Mouse (Mus musculus): ENCODE data around the gene B4galt4.
"Not testable (repeated sequence)": the region's sequence is repeated elsewhere in the genome, so short reads cannot be mapped to it uniquely, and the experiment has no call there.

The B4galt4 gene

GRCm38 (mm10) chr16:38772906-38773496 lies 30.9 kb downstream of the B4galt4 start:
- no peak for DNase-seq

GRCm38 (mm10) chr16:38774964-38775746 lies 33.1 kb downstream of the B4galt4 start:
- DNase-seq: no peak

- DNase-seq: no peak
These were observed 34.3 kb downstream of the B4galt4 start for GRCm38 (mm10) chr16:38776342-38776741.

- DNase-seq: no peak
These were observed 39.0 kb downstream of the B4galt4 start for GRCm38 (mm10) chr16:38780960-38781572.

GRCm38 (mm10) chr16:38781946-38782345 lies 39.9 kb downstream of the B4galt4 start:
- no peak for DNase-seq

- DNase-seq: no peak
These were observed 40.5 kb downstream of the B4galt4 start for GRCm38 (mm10) chr16:38782524-38783067.

GRCm38 (mm10) chr16:38785301-38785700 lies 43.2 kb downstream of the B4galt4 start:
- no peak for DNase-seq

- DNase-seq: no peak
These were observed 47.0 kb downstream of the B4galt4 start for GRCm38 (mm10) chr16:38789016-38789415.

GRCm38 (mm10) chr16:38789966-38790365 lies 47.9 kb downstream of the B4galt4 start:
- no peak for DNase-seq

- no peak for DNase-seq
These were observed 51.1 kb downstream of the B4galt4 start for GRCm38 (mm10) chr16:38793120-38793519.

- no peak for DNase-seq
These were observed 56.9 kb downstream of the B4galt4 start for GRCm38 (mm10) chr16:38798957-38799450.

- DNase-seq: peak; percentile 3
These were observed 58.0 kb downstream of the B4galt4 start, which contains the start of gene Upk1b for GRCm38 (mm10) chr16:38800091-38800490. Gene Upk1b (minus strand): TSS chr16:38800328.

GRCm38 (mm10) chr16:38807796-38808195 lies 65.7 kb downstream of the B4galt4 start:
- DNase-seq: not testable (repeated sequence)

GRCm38 (mm10) chr16:38810196-38810595 lies 68.1 kb downstream of the B4galt4 start:
- DNase-seq: no peak

GRCm38 (mm10) chr16:38812521-38812920 lies 70.5 kb downstream of the B4galt4 start:
- peak; percentile 57 for DNase-seq

Measured in thymus, postnatal 25 days (tissue).